Mouse (Mus musculus): ENCODE data around the gene Lamb3. TPM values are rescaled to one million over a fixed set of nuclear protein-coding genes. Genes with fewer than 3 reads are reported as not detected.
"Not testable (repeated sequence)": the region's sequence is repeated elsewhere in the genome, so short reads cannot be mapped to it uniquely, and the experiment has no call there.

Lamb3 gene
- total RNA-seq, 4 experiments from 2014 or later: 10.7 to 16.0 (median 11.5) TPM

DNA sequence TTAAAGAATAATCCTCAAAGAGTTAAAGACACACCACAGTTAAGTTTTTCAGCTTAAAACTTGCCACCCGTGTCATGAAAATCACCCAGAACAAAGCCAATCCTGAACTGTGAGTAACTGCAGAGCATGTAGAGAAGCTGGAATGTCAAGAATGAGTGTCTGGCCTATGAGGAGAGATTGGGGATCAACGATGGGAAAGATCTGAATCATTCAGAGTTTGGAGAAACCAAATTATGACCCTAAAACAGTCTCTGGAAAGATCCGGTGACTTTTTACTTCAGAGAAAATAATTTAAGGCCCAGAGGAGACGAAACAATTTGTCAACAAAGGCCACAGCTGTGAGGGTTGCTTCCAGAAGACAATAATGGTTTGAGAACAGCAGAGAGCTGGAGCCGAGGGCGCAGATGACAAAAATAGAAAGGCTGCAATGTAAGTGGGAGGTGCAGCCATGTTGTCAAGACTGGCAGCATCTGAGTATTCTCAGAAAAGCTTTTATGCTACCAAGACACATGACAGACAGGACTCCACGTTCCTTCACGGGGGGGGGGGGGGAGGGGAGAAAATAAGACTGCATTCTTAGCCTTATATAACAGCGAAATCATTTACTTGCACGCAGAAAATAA lies 36.2 kb downstream of the Lamb3 start:
- DNase-seq (ENCODE audit: low spot score): no peak

DNA sequence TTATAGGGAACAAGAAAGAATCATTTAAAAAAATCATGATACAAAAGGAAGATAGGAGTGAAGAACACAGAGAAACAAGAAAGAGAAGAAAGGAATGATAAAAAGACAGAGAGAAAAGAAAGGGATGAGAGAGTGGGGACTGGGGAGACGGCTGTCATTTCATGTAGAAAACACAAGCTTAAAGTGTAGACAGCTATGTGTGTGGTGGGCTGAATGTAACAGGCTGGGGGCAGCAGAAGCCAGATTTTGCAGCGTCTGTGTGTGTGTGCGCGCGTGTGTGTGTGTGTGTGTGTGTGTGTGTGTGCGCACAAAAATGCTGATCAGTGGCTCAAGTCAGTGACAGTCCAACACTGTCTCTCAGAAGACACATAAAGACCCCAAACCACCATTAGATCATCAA lies 36.7 kb downstream of the Lamb3 start:
- DNase-seq (ENCODE audit: low spot score): no peak

DNA sequence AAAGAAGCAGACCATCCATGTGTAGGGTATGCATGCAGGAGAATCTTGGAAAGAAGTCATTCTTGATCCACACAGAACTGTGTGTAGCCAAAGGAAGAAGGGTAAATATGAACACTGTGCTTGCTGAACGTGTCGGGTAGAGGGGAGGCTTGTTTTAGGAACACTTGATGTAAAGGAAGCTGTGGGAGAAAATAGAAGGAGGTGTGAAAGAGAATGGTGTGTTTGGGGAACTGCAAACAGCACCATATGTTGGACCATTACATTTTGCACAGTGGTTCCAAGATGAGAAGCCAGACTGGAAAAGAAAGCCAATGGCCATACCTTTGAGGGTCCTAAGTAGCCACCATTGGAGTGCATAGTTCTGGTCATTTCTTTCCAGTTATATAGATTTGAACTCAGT lies 42.5 kb downstream of the Lamb3 start:
- no peak for DNase-seq (ENCODE audit: low spot score)

DNA sequence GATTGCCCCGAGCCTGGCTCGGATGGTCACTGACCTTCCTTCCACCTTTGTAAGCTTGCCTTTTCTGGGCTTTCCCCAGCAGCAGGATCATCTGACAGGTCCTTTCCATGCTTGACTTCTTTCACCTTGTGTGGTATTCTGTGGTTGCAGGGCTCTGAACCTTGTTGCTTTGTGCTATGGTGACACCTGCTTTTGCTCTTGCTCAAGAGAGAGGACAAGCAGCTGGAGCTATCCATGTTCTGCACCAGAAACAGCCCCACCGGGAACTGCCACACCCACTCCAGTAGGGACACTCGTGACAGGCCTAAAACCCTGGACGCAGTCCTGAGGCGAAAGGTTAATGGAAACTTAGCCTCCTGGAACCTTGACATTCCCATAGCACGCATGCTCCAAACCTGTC lies 43.9 kb downstream of the Lamb3 start:
- no peak for DNase-seq (ENCODE audit: low spot score)

DNA sequence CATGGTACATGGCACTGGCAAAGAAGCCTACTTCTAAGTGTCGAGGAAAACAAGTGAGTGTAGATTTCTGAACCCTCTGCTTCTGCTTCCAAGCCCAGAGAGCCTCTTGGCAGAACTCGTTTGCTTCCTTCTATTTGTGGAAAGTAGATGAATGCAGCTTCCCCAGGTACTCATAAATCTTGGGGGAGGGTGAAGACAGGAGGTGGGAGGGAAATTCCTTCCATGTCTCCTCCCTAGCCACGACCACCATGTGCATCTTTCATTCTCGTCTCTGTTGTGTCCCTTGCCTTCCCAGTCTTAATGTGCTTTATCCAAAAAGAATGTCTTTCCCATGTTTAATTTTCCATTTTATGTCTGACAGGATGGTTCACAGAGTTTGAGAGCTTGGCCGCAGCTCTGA lies 45.1 kb downstream of the Lamb3 start:
- no peak for DNase-seq (ENCODE audit: low spot score)

DNA sequence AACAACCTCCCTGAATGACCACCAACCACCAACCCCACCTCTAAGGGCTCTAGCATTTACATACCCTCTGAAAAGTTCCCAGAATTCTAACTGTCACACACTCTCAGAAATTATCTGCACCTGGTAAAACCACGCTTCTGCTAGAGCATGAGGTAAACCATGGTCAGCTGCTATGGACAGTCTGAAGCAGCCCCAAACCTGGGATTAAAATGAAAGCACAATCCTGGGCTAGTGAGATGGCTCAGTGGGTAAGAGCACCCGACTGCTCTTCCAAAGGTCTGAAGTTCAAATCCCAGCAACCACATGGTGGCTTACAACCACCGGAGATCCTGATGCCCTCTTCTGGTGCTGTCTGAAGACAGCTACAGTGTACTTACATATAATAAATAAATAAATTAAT lies 46.4 kb downstream of the Lamb3 start:
- not testable (repeated sequence) for DNase-seq (ENCODE audit: low spot score)

DNA sequence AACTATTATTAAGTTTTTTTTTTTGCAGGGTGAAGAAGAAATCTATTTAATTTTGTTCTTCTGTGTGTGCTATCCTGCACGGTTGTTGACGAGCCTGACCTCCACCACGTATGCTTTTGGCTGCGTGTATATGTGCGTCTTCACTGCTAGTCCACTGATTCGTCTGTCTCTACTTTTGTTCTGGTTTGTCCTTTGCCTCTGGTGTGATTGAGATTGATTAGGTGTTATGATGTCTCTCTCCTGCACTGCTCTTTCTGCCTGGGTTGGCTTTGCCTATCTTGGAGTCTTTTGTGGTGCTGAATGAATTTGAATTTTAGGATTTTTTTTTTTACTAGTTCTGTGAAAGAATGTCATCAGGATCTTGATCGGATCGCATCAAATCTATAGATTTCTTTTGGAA lies 47.5 kb downstream of the Lamb3 start:
- DNase-seq (ENCODE audit: low spot score): no peak

DNA sequence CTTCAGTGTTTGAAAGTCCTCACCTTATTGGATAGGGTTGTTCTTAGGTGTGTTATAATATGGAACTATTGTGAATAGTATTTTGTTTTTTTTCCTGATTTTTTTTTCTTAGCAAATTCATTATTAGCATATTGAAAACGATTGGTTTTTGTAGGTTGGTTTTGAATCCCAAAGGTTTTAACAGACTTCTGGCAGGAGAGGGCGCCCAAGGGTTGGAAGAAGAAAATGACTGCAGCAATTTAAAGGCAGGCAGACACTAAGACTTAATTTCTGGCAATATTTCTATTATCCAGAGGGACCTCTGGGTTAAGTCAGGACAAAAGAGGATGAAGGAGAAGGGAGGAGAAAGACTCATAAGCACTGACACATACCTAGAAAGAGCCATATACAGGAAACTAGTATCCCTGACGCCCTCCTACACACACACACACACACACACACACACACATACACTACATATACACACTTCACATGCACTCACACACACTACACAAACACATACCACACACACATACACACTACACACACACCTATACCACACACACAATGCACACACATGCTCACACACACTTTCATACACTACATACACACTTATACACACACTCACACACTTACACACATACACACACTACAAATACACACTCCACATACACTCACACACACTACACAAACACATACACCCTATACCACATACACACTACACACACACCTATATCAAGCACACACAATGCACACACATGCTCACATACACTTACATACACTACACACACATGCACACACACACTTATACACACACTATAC lies 48.2 kb downstream of the Lamb3 start:
- DNase-seq (ENCODE audit: low spot score): peak; percentile 81

DNA sequence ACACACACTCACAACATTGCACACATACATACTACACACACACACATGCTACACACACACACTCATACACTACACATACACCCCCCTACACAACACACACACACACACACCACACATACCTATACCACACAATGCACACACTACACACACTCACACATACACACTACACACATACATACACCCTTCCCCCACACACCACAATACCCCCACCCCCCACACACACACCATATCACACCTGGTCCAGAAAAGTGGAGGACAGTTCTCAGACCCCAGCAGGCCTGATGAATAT lies 48.7 kb downstream of the Lamb3 start:
- no peak for DNase-seq (ENCODE audit: low spot score)

DNA sequence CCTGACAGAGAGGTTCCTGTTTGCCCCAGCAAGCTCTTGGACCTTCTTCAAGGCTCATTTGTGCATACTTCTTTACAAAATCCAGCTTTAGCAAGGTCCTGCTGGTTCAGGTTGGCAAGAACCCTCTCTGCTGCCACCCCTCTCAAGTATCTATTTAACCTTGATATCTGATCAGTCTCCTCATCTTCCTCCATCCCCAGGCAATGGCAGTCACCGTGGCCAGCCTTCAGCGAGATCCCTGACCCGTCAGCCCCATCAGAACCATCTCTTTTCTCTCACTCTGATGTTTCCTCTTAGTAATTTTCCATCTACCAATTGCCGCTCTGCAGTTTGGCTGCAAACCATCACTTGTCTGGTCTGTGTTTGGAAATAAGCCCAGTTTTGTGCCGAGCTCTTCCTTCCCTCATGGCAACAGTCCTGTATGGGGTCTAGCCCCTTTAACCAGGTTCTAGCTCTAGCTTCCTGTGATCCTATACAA lies 49.2 kb downstream of the Lamb3 start:
- DNase-seq (ENCODE audit: low spot score): no peak

DNA sequence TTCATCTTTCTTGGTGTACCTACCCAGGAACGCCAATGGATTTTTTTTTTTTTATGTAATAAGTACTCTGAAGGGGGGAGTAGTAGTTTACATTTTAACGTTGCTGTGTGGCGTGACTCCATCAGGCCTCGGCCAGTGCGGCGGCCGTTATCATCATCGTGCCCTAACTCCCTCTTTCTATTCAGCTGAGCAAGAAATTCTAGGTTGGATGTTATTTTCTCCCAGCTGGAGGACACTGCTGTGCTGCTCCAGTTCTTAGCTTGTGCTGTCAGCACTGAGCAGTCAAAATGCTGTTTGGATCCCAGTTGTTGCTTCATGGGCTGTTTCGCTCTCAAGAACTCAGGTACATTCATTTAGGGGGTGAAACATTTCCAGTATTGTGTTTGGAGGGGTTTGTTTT lies 52.1 kb downstream of the Lamb3 start:
- DNase-seq (ENCODE audit: low spot score): no peak

DNA sequence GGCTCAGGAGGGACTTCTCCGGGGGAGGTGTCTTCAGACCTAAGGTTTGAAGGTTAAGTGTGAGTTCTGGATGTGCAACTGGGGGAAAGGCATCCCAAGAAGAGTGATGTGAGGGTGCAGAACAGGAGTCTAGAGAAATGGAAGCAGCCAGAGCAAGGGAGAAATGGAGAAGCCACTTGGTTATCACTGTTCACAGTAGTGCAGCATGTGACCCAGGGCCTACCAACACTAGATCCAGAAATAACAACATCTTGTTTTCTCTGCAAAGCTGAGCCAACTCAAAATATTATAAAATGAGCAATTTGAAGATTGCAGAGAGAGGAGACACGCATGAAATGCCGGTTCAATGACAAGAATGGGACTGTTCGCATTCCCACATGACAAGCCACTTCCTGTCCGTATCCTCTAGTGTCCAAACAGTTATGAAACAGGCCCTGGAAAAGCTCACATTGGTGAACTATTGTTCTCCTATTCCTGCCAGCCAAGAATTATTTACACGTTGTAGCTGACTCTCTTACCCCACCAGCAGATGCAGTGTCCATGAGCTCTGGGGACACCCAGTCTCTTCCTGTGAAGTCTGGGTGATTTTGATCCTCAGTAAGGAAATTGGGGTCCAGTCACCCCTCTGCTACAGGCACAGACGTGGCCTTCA lies 54.5 kb downstream of the Lamb3 start:
- DNase-seq (ENCODE audit: low spot score): peak; percentile 79

DNA sequence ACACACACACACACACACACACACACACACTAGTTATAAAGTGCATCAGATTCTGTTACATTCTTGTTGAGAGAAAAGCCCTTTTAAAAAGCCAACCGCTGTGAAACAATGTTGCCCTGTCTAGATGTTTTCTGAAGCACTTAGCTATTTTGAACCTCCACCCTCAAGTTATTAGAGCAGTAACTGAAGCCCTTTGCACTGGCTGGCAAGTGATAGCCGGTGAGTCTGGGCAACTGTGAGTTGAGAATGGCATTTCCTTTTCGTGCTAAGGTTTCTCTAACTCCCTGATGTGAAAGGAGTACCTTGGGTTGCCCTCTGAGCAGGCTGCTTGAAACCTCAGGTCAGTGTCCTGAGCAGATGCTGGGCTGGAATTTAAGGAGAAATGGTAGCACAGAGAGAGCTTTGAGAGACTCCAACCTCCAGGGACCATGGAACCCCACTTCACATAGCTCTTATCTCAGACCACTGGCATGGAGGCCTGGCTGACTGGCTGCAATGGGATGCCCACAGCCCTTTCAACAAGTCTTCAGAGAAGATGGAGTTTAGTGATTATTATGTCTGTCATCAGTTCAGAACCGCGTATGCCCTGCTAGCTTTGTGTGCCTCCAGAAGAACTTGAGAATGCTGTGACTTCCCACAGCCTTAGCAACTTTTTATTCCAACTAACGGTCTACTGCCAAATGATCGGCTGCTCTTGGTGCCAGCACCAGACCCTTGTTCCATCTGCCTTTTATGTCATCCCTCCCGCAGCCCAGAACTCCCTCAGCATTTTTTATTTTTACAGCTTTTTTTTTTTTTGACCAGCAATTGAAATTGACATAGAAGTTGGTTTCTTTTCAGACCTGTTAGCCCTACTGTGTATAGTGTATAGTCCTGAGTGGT lies 55.8 kb downstream of the Lamb3 start:
- DNase-seq (ENCODE audit: low spot score): no peak

DNA sequence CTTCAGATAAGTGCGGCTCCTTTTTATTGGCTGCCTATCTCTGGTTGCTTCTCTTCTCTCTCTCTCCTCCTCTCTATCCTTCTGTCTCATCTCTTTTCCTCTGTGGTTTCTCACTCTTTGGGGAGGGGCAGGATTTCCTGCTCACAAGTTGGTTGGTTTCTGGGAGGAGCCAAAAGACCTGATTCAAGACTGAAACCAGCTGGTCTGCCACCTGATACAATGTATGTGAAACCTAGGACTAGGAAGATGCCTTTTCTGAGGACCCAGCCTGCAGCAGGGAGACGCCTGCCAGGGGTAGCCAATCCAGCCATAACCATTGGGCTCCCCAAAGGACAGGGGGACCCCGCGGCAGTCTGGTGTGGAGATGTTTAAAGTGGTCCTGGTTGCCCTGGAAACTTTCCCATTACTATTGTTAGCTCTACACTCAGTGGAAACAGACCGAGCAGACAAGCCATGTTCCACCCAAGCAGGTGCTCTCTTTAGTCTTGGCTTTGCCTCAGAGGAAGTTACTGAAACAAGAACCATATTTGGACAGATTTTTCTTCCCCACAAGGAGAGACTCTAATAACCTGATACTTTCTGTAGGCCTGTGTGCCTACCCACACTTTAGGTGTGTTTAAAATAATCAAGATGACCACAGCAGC lies 56.6 kb downstream of the Lamb3 start, which contains the start of gene Hsd11b1:
Gene Hsd11b1 (minus strand): TSS at position 121 of the 644 bp plus-strand sequence.
- DNase-seq (ENCODE audit: low spot score): no peak

DNA sequence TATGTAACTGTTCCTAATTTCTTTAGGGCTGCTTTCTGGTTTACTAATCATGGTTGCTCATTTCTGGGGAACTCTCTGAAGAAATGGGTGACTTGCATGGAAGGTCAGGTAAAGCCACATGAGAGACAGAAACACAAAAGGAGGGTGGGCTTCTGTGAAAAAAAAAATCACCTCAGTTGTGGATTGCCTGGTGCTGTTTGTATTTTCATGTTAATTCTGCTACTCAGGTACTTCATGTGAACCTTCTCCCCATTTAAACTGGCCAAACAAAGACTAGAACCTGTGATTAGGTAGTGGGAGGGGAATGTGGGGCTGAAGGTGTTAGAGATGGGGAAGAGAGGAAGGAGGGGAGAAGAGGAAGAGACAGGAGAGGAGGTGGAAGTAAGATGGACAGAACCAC lies 58.2 kb downstream of the Lamb3 start:
- DNase-seq (ENCODE audit: low spot score): no peak

DNA sequence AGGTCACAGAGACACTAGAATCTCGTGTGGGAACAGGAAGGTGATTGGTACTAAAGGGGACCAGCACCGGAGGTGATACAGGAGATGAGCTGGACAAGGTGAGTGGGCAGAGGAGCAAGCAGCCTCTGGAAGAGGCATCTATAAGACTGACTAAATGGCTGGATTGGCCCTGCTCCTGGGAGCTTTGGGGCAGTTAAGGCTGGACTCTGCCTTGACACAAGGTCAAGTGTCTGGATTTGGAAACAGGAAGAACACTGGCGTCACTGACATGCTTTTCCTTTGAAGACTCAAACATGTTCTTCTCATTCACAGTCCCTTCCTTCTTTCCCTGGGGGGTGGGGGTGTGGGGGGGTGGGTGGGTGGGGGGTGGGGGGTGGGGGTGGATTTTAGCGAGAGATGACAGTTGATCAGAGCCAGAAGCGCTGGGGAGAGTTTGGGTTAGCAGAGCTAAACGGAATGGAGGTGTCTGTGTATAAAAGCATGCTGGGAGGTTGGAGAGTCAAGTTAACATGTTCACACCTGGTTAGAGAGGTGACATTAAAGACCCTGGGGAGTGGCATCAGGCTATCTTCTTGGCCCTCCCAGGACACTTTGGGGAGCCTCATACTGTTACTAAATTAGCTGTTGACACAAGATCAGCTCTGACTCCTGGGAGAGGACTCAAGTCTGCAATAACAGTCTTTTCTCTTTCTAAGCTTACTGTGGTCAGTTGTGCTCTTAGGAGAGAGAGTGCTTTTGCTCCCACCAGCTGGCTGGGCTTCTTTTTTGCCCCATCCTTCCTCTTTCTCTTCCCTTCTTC lies 63.7 kb downstream of the Lamb3 start:
- no peak for DNase-seq (ENCODE audit: low spot score)

DNA sequence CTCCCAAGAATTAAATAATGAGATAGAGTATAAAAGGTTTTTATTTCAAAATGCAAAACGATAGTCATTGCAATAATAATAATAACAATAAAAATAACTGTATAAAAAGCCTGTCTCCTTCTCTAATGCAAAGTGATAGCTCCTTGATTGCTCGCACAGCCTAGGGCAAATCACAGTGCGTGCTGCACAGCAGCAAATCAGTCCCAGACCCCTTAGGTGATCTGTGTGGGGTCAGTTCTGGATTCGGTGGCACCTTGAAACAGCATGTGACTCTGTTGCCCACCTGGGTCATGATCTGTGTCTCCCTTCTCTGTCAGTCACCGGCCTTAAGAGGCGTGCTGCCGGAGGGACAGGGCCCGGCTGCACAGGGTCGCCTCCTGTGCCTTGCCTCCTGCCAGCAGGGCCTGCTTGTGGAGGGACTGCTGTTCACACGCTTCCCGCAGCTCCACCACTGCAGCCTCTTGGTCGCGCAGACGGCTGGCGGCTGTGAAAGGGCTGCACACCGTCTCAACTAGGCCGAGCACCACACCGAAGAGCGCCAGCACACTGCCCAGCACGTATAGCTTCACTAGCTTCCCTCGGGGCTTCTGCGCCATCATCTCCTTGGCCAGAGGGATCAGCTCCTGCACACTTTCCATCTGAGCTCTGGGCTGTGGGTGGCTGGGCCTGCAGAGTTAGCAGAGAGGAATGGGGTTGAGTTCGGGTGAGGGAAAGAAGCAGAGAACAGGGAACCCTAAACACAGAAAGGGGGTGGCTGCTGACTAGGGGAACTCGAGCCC lies 64.8 kb downstream of the Lamb3 start:
- no peak for DNase-seq (ENCODE audit: low spot score)

DNA sequence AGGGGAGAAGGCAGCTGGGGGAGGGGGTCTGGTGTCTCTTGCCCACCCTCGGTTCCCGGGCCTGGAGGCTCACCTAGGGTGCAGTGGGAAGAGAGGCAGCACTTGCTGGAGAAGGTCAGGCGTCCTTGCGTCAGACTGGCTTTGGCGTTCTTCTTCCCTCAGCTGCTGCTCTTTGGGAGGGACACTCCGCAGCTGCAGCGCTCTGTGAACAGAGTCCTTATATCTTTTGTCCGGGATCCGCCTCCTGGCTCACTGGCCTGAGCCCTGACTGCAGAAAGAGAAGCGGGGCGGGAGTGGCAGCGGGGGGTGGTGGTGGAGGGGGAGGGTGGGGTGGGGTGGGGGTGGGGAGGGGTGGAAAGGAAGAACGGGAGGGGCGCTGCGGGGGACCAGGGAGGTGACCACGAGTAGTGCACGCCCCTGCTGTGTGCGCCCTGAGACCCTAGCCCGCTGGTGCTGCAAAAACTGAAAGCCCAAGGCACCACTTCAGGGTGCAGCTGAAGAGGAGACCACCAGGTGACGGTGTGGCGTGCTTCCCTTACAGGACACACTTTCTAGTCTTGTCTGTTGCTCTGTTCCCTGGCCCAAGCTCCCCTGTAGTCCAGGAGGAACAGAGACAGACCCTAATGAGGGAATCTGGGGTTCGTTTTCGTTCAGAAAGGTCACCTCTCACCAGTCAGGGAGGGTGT lies 65.6 kb downstream of the Lamb3 start, which contains the start of gene G0s2:
Gene G0s2 (minus strand): TSS at position 302 of the 686 bp plus-strand sequence.
- DNase-seq (ENCODE audit: low spot score): peak; percentile 89

All from heart, adult 8-10 months (tissue).